Mouse (Mus musculus): Measurements from ENCODE around the gene Eva1a.

Gene Eva1a

DNA sequence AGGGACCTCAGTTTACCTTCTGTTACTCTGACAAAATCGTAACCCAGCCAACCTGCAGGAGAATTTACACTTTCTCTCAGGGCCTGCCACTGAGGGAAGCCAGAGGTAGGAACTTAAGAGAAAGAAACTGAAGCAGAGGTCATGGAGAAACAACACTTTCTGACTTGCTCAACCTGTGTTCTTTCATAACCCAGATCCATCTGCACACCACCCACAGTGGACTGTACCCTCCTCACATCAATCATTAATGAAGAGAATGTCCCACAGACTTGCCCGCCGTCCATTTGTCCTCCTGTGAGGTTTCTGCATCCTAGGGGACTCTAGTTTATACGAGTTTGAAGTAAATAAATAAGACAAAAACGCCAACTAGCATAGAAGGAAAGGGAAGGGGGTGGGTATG, 24.4 kb downstream of the Eva1a start:
- no peak for ATAC-seq (ENCODE audit: insufficient number of reproducible peaks, low FRiP score, low TSS enrichment)

DNA sequence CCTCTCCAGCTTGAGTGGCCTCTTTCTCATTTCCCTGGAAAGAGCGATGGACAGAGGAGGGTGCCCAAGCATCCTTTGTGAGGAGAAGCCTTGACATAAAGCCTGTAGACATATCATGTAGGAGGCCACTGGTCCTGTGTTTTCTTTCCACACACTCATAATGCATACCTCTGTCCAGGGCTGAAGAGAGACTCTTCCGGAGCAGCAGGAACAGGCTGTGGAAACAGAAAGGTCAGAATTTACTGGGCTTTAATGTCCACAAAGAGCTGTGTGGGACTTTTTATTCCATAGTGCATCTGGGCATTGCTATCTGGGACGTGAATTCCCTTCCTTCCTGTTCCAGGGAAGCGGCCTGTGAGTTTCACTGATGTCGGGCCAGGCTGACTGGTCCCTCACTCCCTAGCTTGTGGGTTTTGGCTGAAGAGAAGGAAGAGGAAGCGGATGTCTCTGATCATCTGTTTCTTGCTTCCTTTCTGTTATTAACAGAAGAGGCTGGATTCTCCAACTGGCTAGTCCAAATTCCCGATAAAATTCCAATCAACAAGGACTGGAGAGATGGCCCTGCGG, 25.8 kb downstream of the Eva1a start:
- no peak for ATAC-seq (ENCODE audit: insufficient number of reproducible peaks, low FRiP score, low TSS enrichment)

GRCm38 (mm10) chr6:82070459-82070858, 29.6 kb downstream of the Eva1a start:
- ATAC-seq (ENCODE audit: insufficient number of reproducible peaks, low FRiP score, low TSS enrichment) = no peak

GRCm38 (mm10) chr6:82073011-82073410, 32.2 kb downstream of the Eva1a start:
- ATAC-seq (ENCODE audit: insufficient number of reproducible peaks, low FRiP score, low TSS enrichment) = no peak

- no peak for ATAC-seq (ENCODE audit: insufficient number of reproducible peaks, low FRiP score, low TSS enrichment)
Observed at GRCm38 (mm10) chr6:82073567-82073966, 32.7 kb downstream of the Eva1a start.

DNA sequence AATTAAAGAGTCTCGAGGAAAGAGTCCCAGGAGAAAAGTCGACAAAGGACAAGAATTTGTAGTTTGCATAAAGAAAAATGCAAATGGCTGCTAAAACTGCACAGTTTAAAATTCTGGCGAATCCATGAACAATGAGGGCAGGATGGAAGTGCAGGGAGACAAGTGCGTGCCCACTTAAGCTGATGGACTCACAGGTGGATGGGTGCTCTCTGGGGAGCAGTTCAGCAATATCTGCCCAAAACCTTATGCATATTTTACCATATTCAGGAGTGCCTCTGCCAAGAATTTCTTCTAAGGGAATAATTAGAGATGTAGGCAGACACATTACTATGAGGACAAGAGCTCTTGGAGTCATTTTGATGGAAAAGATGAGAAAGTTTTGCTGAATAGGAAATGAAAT, 35.5 kb downstream of the Eva1a start:
- no peak for ATAC-seq (ENCODE audit: insufficient number of reproducible peaks, low FRiP score, low TSS enrichment)

GRCm38 (mm10) chr6:82078875-82079274, 38.0 kb downstream of the Eva1a start:
- no peak for ATAC-seq (ENCODE audit: insufficient number of reproducible peaks, low FRiP score, low TSS enrichment)

DNA sequence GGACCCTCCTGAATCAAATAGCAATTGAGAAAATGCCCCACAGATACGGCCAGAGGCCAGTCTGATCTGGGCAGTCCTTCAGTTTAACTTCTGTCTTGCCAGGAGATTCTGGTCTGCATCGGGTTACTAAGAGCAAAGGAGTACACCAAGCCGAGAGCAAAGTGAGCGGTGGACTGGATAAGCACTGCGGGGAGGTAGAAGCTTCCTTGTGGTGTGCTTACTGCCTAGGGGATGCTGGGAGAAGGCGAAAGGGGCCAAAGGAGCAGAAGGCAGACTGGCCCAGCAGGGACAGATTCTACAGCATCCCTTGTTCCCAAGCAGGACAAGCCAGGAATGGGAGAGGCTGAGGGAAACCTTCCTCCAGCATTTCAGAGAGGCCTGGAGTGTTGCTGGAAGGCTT, 42.8 kb downstream of the Eva1a start:
- 0 out of 2 replicates have a peak, but pooled peaks have one; percentile 28 for ATAC-seq (ENCODE audit: insufficient number of reproducible peaks, low FRiP score, low TSS enrichment)

GRCm38 (mm10) chr6:82084235-82084634, 43.4 kb downstream of the Eva1a start:
- ATAC-seq (ENCODE audit: insufficient number of reproducible peaks, low FRiP score, low TSS enrichment) = no peak

- ATAC-seq (ENCODE audit: insufficient number of reproducible peaks, low FRiP score, low TSS enrichment) = no peak
Observed at GRCm38 (mm10) chr6:82085313-82085908, 44.6 kb downstream of the Eva1a start.

DNA sequence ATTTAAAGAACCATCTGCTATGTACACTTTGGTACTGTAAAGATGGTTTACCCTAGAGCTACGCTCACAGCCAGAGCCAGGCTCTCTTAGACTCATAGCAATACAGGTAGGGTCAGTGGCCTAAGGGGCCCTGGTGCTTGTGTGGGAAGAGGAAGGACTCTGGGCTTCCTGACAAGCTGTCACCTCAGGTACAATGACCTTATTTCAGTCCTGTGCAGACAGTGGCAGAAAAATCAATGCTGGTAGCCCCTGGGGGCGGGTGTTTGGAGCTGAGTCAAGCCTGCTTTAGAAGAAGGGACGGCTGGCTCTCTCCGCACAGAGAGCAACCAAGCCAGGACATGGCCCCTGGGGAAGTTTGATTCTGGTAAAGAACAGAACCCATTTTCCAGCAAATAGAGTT, 47.3 kb downstream of the Eva1a start:
- no peak for ATAC-seq (ENCODE audit: insufficient number of reproducible peaks, low FRiP score, low TSS enrichment)

GRCm38 (mm10) chr6:82091773-82092172, 50.9 kb downstream of the Eva1a start:
- no peak for ATAC-seq (ENCODE audit: insufficient number of reproducible peaks, low FRiP score, low TSS enrichment)

- ATAC-seq (ENCODE audit: insufficient number of reproducible peaks, low FRiP score, low TSS enrichment) = no peak
Observed at GRCm38 (mm10) chr6:82097705-82098104, 56.9 kb downstream of the Eva1a start.

DNA sequence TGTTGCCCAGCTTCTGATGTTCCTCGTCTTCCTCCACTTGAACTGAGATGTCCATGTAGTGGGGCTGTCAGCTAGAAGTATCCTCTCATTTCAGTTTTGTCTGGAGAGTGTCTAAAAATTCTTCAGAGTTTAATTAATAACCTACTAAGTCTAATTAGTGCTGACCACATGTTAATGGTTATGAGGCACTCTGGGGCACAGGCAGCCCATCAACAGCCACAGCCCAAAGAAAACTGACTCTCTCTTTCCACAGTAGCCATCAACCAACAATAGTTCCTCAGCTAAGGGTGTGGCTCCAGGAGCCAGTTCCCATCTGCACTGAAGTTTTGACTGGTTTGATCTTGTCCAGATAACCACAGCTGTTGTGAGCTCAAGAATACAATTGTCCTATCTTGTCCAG, 57.6 kb downstream of the Eva1a start:
- no peak for ATAC-seq (ENCODE audit: insufficient number of reproducible peaks, low FRiP score, low TSS enrichment)

DNA sequence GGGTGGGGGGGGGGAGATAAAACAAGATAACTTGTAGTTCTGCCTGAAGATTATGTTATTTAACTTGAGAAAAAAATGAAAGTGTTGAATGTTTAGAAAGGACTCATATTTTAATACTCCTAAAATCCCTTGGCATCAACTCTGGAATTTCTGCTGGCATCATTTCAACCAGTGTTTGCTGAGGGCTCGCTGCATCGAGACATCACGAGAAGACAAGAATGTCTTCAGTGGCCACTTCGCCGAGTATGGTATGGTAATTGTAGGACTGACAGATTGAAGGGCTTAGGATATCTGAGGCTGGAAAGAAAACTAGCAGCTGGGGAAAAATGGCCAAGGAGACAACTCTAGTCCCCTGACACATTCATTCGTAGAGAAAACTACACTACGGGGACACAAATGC, 69.6 kb downstream of the Eva1a start:
- no peak for ATAC-seq (ENCODE audit: insufficient number of reproducible peaks, low FRiP score, low TSS enrichment)

DNA sequence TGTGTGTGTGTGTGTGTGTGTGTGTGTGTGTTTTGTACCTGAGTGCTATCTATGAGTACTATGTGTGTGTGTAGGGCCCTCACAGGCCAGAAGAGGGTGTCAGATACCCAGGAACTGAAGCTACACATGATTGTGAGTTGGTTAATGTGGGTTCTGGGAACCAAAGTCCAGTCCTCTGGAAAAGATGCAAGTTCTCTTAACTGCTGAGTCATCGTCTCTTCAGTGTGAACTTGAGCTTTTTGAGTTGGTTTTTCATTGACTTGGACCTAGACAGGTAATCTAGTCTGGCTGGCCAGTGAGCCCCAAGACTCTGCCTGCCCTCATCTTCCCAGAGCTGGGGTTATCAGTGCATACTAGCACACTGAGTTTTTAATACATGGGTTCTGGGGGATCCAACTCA, 70.3 kb downstream of the Eva1a start:
- no peak for ATAC-seq (ENCODE audit: insufficient number of reproducible peaks, low FRiP score, low TSS enrichment)

DNA sequence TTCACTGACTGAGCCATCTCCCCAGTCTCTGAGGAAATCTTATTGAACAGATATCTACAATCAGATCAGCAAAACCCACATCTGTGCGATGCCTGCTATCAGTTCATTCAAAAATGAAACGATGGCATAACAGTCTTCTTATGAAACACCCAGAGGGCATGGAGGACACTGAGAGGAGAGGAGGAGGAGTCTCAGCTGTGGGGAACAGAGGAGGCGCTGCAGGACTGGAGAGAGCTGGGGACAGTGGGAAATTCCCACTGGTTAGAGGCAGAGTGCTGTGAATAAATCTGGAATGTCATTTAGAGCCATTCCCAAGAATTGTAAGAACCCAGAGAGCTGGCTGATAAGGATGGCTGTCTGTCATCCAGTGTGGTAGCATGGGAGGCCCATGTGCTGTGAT, 70.7 kb downstream of the Eva1a start:
- ATAC-seq (ENCODE audit: insufficient number of reproducible peaks, low FRiP score, low TSS enrichment) = no peak

DNA sequence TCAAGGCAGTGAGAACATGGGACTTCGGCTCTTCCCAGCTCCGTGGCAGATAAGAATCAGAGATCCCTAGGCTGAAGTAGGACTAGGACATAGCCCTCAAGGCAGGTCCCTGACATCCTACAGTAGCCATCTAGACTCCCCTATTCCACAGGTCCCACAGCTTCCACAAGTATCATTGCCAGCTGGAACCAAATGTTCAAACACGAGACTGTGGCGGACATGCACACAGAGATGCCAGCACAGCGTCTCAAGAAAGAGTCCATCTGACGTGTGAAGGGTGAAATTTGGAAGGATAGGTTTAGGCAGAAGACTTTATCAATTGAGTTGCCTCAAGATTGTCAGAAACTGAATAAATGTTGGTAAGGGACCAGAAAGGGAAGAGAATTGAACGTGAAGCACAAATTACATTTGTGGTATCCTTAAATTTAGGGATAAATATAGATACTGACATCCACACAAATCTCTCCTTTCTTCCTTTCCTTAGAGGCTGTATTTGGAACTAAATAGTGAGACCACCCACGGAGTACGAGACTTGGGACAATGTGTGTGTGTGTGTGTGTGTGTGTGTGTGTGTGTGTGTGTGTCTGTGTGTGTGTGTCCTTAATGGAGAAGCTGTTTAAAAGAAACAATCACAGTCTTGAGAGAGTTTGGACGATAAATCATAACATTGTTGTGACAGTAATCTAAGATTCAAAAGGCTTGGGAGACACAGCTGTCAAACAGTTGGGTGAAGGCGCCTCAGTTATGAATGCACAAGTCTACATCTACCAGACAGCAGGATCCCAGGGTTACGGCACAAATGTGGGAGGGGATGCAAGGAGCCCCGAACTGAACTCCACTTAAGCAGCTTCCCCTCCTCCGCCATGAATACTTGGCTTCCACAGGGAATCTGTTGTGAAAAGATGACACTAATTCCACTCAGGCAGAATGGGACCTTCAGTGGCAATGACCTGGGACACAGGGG, 71.6 kb downstream of the Eva1a start:
- ATAC-seq (ENCODE audit: insufficient number of reproducible peaks, low FRiP score, low TSS enrichment) = no peak

GRCm38 (mm10) chr6:82115335-82115965, 74.6 kb downstream of the Eva1a start:
- ATAC-seq (ENCODE audit: insufficient number of reproducible peaks, low FRiP score, low TSS enrichment) = no peak

DNA sequence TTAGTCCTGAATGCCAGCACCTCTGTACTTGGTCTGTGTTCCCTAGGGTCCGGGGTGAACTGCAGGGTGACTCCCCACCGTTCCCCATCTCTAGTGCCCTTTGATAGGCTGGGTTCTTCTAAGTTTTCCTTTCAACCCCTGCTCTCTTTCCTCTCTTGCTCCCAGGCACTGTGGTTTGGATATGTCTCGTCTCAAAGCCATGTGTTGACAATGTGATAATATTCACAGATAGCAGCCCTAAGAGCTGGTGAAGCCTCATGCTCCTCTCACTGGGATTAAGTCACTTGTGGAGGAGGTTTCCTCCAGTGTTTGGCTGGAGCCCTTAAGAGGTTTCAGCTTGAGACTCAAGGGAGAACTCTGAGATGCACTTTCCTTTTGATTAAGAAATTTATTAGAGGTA, 75.3 kb downstream of the Eva1a start:
- no peak for ATAC-seq (ENCODE audit: insufficient number of reproducible peaks, low FRiP score, low TSS enrichment)

DNA sequence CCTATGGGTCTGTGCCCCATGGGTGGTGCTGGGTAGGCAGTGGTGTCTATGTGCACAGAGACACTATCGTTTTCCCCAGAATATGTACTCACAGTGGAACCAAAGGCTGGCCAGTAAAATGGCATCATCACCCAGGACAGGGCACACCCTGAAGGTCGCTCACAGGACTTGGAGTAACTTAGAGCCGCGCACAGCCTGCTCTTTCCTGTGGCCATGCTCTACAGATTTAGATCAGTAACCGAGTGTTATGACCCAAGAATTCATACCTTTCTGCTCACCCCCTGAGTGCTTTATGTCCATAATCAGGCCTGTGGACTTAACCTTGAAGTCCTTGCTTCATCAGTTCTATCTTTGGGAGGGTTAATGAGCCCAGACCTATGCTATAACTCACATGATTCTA, 77.0 kb downstream of the Eva1a start:
- ATAC-seq (ENCODE audit: insufficient number of reproducible peaks, low FRiP score, low TSS enrichment) = no peak
